Mouse (Mus musculus) thymus, adult 2 months (tissue): ENCODE data around the gene Slc4a4.

Source experiments
- CTCF ChIP-seq: fragments of 200-500 bp; IDR thresholded peaks from 2 replicates; pipeline ENCODE4 v1.5.1; 2012; ENCODE audit warnings: mild to moderate bottlenecking, control low read depth, low read length, moderate library complexity, borderline replicate concordance; ENCODE audit not compliant: control insufficient read depth, poor library complexity, insufficient read depth; ENCODE audit errors: extremely low read depth
- POLR2A ChIP-seq: fragments of 200-500 bp; IDR thresholded peaks from 2 replicates; pipeline ENCODE4 v1.6.1; 2012; ENCODE audit warnings: mild to moderate bottlenecking, low read length, control low read depth, moderate library complexity; ENCODE audit not compliant: control insufficient read depth, poor library complexity, insufficient read depth; ENCODE audit errors: extremely low read depth

- TF ChIP-seq CTCF = no peak
- no peak for TF ChIP-seq POLR2A
Measured at GRCm38 (mm10) chr5:88939782-88940181, 53.2 kb downstream of the Slc4a4 start.
